Mouse (Mus musculus) ES-Bruce4 (cell line): ENCODE results near the gene Cyp2g1. TPM values are rescaled to one million over a fixed set of nuclear protein-coding genes. Genes with fewer than 3 reads are reported as not detected.

ENCODE experiments used
- H3K27ac ChIP-seq: 2 replicates; pipeline ENCODE4 v1.5.1; 2012; ENCODE audit warnings: low read length, inconsistent platforms; ENCODE audit not compliant: insufficient read depth
- H3K27me3 ChIP-seq: 2 replicates; pipeline ENCODE4 v1.6.1; 2012; ENCODE audit warnings: mild to moderate bottlenecking, low read length, inconsistent platforms; ENCODE audit not compliant: control insufficient read depth, poor library complexity, insufficient read depth, severe bottlenecking
- H3K36me3 ChIP-seq: 2 replicates; pipeline ENCODE4 v1.6.1; 2012; ENCODE audit warnings: inconsistent platforms, mild to moderate bottlenecking, low read length, moderate library complexity; ENCODE audit not compliant: control insufficient read depth, poor library complexity, insufficient read depth, severe bottlenecking
- H3K4me1 ChIP-seq: one replicate; pipeline ENCODE4 v1.8.1; 2011; ENCODE audit warnings: low read length; ENCODE audit not compliant: control insufficient read depth, insufficient read depth
- H3K4me3 ChIP-seq: 2 replicates; pipeline ENCODE4 v1.5.1; 2011; ENCODE audit warnings: low read depth, mild to moderate bottlenecking, low read length
- H3K9ac ChIP-seq: 2 replicates; pipeline ENCODE4 v1.6.1; 2012; ENCODE audit warnings: low read depth, mild to moderate bottlenecking, inconsistent platforms; ENCODE audit not compliant: poor library complexity, severe bottlenecking
- H3K9me3 ChIP-seq: replicated peaks from 2 replicates; pipeline ENCODE4 v1.6.1; 2012; ENCODE audit warnings: mild to moderate bottlenecking, low read length, inconsistent platforms; ENCODE audit not compliant: control insufficient read depth, poor library complexity, insufficient read depth, severe bottlenecking
- CTCF ChIP-seq: IDR thresholded peaks from one replicate; pipeline ENCODE4 v1.8.1; 2011; ENCODE audit warnings: low read depth, low read length
- EP300 ChIP-seq: IDR thresholded peaks from 2 replicates; pipeline ENCODE4 v1.6.1; 2011; ENCODE audit warnings: low read depth, low read length; ENCODE audit not compliant: insufficient read depth
- POLR2A ChIP-seq: IDR thresholded peaks from one replicate; pipeline ENCODE4 v1.8.1; 2011; ENCODE audit warnings: low read length; ENCODE audit not compliant: insufficient read depth
- polyA plus RNA-seq: library from polyadenylated mRNA; stranded (reverse); fragments of >200 nt; gene quantifications from 2 replicates; pipeline ENCODE4 v1.2.4, GENCODE M21; 2011; ENCODE audit warnings: low read depth; ENCODE audit not compliant: missing spikeins, insufficient read depth, insufficient read length

Cyp2g1 gene
- not detected in 2 replicates for polyA plus RNA-seq

DNA sequence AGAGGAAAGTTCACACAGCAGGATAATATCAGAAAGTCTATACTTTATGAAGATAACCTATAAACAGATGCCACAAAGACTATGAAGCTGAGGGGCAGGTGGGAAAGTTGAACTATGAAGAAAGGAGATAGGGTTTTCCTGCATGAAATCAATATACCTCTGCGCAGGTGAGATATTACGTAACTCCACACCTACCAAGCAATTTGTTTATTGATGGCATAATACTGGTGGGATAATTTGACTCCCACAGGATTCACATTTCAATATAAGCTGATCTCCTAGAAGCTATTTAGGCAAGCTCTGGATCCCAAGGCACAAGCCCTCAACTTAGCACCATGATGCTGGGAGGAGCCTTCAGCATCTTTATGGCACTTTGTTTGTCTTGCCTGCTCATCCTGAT, at the start of gene Cyp2g1:
Cyp2g1 (plus strand) TSS at position 301 of the 400 bp plus-strand sequence.
- H3K9ac ChIP-seq: no peak within 1 kb of the TSS
- H3K27me3 ChIP-seq: no peaks in the 10 kb centered on the region
- H3K4me3 ChIP-seq: no peak within 1 kb of the TSS
- no peaks in the 10 kb centered on the region for H3K4me1 ChIP-seq
- H3K9me3 ChIP-seq: no peaks in the 10 kb centered on the region
- TF ChIP-seq POLR2A: no peak
- TF ChIP-seq EP300: no peak
- no peak for TF ChIP-seq CTCF
- H3K27ac ChIP-seq: no peak within 1 kb of the TSS
- H3K36me3 ChIP-seq: no peaks in the 10 kb centered on the region

DNA sequence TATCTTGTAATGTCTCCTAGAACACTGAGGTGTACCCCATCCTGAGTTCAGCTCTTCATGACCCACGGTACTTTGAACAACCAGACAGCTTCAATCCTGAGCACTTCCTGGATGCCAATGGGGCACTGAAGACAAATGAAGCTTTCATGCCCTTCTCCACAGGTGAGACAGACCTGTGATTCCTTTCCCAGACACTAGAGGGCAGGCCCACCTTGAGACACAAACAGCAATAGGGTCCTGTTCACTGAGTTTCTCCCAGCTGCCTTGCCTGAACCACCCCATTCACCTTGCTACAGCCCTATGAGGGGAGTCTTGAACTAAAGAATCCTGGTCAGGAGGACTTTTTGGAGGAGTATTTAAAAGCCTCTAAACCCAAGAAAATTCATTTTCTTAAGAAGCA, 41.6 kb upstream of the Cyp2g1 start:
- Histone ChIP-seq H3K9me3 (no peaks in the 10 kb centered on the region), H3K9ac (no peak overlapping the region), H3K4me3 (no peak overlapping the region), H3K36me3 (no peaks in the 10 kb centered on the region), H3K27me3 (no peaks in the 10 kb centered on the region), H3K4me1 (no peaks in the 10 kb centered on the region), H3K27ac (no peak overlapping the region)
- no peak for TF ChIP-seq POLR2A
- no peak for TF ChIP-seq EP300
- peak; percentile 62 for TF ChIP-seq CTCF

DNA sequence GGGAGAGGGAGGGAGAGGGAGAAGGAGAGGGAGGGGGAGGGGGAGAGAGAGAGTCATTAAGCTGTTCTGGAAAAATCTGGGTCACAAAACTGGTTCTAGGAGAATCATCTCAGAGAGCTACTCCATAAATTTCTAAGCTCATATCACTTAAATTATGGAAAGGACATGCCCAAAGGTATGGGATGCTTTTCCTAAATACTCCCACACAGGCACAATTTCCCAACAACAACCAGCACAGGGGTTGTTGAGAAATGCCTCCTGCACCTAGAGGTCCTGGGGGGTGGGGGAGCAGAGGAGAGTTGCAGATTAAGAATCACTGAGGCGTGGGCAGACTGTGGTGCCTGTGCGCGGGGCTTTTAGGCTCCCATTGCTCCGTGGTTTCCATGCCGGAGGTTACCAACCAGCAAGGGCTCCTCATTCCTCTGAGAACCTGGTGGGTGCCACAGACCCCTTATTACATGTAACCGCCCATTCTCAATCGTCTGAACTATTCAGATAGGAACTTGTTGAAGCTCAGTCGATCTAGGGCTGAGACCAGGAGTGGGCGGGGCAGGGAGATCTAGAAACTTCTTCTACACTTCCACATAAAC, 38.7 kb upstream of the Cyp2g1 start:
- Histone ChIP-seq H3K27ac (no peak overlapping the region), H3K9ac (no peak overlapping the region), H3K9me3 (no peaks in the 10 kb centered on the region), H3K36me3 (no peaks in the 10 kb centered on the region), H3K27me3 (no peaks in the 10 kb centered on the region), H3K4me3 (no peak overlapping the region), H3K4me1 (no peaks in the 10 kb centered on the region)
- TF ChIP-seq CTCF: no peak
- no peak for TF ChIP-seq EP300
- no peak for TF ChIP-seq POLR2A

DNA sequence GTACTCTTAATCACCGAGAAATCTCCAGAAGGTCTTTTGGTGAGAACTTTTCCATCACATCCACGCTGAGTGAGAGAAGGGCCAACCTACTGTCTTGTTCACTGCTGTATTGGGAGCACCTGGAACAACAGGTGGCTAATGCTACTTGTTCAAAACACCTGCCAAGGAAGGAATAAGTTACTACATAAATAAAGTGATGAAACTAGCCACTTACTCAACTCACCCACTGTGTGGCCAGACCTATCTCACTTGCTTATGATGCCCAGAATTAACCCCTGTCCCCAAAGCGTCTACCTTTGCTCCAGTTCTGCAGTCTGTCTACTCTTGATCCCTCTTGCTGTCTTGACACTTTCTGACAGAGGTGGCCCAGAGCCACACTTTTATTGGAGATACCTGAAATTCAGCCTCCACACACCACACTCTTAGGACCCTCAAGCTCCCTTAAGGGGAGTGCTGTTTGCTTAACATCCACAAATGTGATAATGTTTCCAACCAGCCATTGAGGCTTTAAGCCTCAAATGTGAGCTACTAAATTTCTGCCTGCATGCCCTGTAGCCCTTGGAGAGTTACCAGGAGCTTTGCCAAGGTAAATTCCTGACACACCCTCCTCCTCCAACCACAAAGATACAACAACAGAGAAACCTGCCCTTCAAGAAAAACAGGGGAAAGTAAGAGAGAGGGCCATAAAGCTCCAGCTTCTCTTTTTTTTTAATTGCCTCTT, 35.7 kb upstream of the Cyp2g1 start:
- Histone ChIP-seq H3K27ac (no peak overlapping the region), H3K9me3 (no peaks in the 10 kb centered on the region), H3K4me3 (no peak overlapping the region), H3K27me3 (no peaks in the 10 kb centered on the region), H3K9ac (no peak overlapping the region), H3K4me1 (no peaks in the 10 kb centered on the region), H3K36me3 (no peaks in the 10 kb centered on the region)
- TF ChIP-seq POLR2A (no peak), CTCF (no peak), EP300 (no peak)

DNA sequence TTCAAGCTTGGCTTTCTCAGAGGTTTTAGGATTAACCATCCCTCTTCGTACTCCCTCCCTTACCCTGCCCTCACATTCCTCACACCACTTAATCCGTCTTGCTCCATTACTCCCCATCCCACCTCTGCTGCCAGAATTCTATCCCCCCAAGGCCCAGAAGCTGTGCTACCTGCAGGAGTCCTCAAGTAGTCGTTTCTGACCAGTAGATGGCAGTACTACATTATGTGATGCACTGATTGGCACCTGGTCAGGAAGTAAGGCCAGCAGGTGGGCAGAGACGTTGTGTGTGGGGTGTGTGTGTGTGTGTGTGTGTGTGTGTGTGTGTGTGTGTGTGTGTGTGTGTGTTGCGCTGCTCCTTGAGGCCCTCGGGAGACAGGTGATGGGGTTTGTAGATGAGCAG, 32.8 kb upstream of the Cyp2g1 start:
- Histone ChIP-seq H3K9me3 (no peaks in the 10 kb centered on the region), H3K9ac (no peak overlapping the region)

DNA sequence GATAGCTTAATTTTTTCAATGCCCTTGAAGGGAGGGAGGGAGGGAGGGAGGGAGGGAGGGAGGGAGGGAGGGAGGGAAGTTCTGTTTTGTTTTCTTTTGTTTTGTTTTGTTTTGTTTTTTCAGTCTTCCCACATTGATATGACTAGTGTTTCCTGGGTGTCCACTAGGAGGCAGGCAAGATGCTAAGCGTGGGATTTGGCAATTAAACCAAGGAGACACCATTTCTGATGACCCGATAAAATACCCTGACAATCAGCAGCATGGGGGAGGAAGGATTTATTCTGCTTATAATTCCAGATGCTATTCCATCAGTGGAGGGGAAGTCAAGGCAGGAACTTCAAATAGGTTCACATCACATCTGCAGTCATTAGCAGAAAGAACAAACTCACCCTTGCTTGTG, 30.9 kb upstream of the Cyp2g1 start:
- Histone ChIP-seq H3K36me3 (no peaks in the 10 kb centered on the region), H3K27ac (no peak overlapping the region), H3K4me1 (peaks cover 3% of the 10 kb centered on the region), H3K9ac (no peak overlapping the region), H3K9me3 (no peaks in the 10 kb centered on the region), H3K4me3 (no peak overlapping the region), H3K27me3 (no peaks in the 10 kb centered on the region)
- TF ChIP-seq EP300 (no peak), CTCF (no peak)

More for the DNA sequence above, 32.8 kb upstream of the Cyp2g1 start:
- TF ChIP-seq POLR2A: no peak
- peak; percentile 61 for TF ChIP-seq CTCF
- TF ChIP-seq EP300: 0 out of 2 replicates have a peak, but pooled peaks have one; percentile 13
- H3K27me3 ChIP-seq: no peaks in the 10 kb centered on the region
- no peak overlapping the region for H3K27ac ChIP-seq
- H3K36me3 ChIP-seq: no peaks in the 10 kb centered on the region
- H3K4me1 ChIP-seq: no peaks in the 10 kb centered on the region
- no peak overlapping the region for H3K4me3 ChIP-seq
